ENCODE assay signal across 8 mouse cellular contexts in the genomic region with DNA sequence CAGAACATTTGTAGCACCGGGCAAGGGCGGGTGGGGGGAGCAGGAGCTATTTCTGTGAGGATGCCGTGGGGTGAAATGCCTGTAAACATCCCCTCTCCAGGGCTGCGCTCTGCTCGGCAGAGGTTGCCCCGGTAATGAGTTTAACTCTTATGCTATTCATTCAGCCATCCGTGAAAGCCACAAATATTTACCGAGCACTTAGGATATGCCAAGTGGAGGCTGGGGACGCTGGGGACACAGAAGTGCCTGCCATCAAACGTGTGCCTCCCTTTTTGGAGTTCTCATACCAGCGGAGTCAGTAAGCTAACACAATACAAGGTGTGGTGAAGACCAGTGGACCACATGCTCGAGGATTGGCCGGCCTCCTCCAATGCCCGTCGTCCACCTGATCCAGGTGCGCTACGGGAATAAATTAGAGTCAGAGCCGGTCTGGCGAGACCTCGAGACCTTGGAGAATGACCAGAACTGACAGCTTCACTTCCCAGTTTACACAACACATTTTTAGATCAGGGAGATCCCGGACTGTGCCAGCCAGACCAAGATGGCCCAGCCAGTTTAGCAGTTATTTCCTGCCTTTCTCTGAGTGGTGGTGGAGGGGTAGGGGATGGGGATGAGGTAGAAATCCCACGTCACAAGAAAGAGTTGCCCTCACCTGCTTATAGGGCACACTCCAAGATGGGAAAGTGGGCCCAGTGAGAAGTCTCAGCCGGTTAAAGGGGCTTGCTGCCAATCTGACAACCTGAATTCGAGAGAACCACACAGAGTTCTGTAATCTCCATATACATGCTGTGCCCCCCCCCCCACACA.
DNase-seq lines count a peak whose midpoint lies in the region; ATAC-seq lines count a peak whose summit lies in the region.

No protein-coding gene starts in this region.

- DNase-seq in liver, embryonic 11.5 days (ENCODE audit: low spot score) = peak; percentile 29
- DNase-seq in liver = no peak
- peak; percentile 42 to 58 for DNase-seq in kidney, postnatal 36 days
- DNase-seq in layer of hippocampus, adult 9-11 months = no peak
- no peak for DNase-seq in cerebellum, postnatal 4 days (ENCODE audit: low spot score in 2 of 2)
- DNase-seq in right cerebral cortex, postnatal 36 days (ENCODE audit: low spot score in 2 of 2) = no peak

- no peaks in the 10 kb centered on the region for H3K36me3 ChIP-seq in liver, embryonic 11.5 days (ENCODE audit: control insufficient read depth, insufficient read depth, low read length)
- H3K36me3 ChIP-seq in hindbrain, embryonic 12.5 days = no peaks in the 10 kb centered on the region
- no peaks in the 10 kb centered on the region for H3K36me3 ChIP-seq in macrophage (ENCODE audit: inconsistent target)

- peaks cover 32% of the 10 kb centered on the region for H3K4me1 ChIP-seq in liver, embryonic 11.5 days (replicated peaks; ENCODE audit: control insufficient read depth, insufficient read depth, low read length)
- peaks cover 29% of the 10 kb centered on the region for H3K4me1 ChIP-seq in hindbrain, embryonic 12.5 days

- no peak overlapping the region for H3K4me3 ChIP-seq in liver, embryonic 11.5 days (ENCODE audit: low read depth, low read length)
- no peak overlapping the region for H3K4me3 ChIP-seq in hindbrain, embryonic 12.5 days
- no peak overlapping the region for H3K4me3 ChIP-seq in macrophage (ENCODE audit: inconsistent target)

- H3K9ac ChIP-seq in liver, embryonic 11.5 days (ENCODE audit: low read depth, low read length) = no peak overlapping the region
- 0 out of 2 replicates have a peak overlapping the region, but pooled peaks have one; percentile 15 for H3K9ac ChIP-seq in hindbrain, embryonic 12.5 days

- no peaks in the 10 kb centered on the region for H3K79me2 ChIP-seq in macrophage (ENCODE audit: inconsistent target)

- H3K9me3 ChIP-seq in liver, embryonic 11.5 days (ENCODE audit: control insufficient read depth, low read length) = no peaks in the 10 kb centered on the region
- no peaks in the 10 kb centered on the region for H3K9me3 ChIP-seq in hindbrain, embryonic 12.5 days (replicated peaks)

- H3K27ac ChIP-seq in liver, embryonic 11.5 days (ENCODE audit: low read depth, low read length) = no peak overlapping the region
- peak overlapping the region; percentile 79 for H3K27ac ChIP-seq in hindbrain, embryonic 12.5 days
- peak overlapping the region; percentile 89 for H3K27ac ChIP-seq in macrophage

- H3K27me3 ChIP-seq in liver, embryonic 11.5 days (replicated peaks; ENCODE audit: control insufficient read depth, insufficient read depth, low read length) = peaks cover 3% of the 10 kb centered on the region; the same call in 1 of the 2 replicates
- peaks cover 25% of the 10 kb centered on the region for H3K27me3 ChIP-seq in hindbrain, embryonic 12.5 days

- 53% methylated on average over 24 of the region's 24 CpGs for whole genome bisulfite sequencing in liver, embryonic 11.5 days
- WGBS in hindbrain, embryonic 12.5 days = 45% methylated on average over 24 of the region's 24 CpGs
- 80% methylated on average over 22 of the region's 24 CpGs for WGBS in macrophage (ENCODE audit: missing documents)

- peak overlapping the region; percentile 92 for H3K4me2 ChIP-seq in liver, embryonic 11.5 days
- no peak overlapping the region; the same call in 1 of the 2 replicates for H3K4me2 ChIP-seq in hindbrain, embryonic 12.5 days (replicated peaks)

- no peak for ATAC-seq in liver, embryonic 11.5 days (replicated peaks; ENCODE audit: low FRiP score)
- ATAC-seq in hindbrain, embryonic 12.5 days (ENCODE audit: low FRiP score) = no peak

Comparison
In these comparisons a context has a peak if more than half of its experiments do, and no peak if none do; other contexts are left out.
1. DNase-seq: peak in liver, embryonic 11.5 days (single experiment) and kidney, postnatal 36 days (2 of 2); none in liver (single experiment), layer of hippocampus, adult 9-11 months (single experiment), cerebellum, postnatal 4 days (0 of 2) and right cerebral cortex, postnatal 36 days (0 of 2).